Mouse (Mus musculus) testis, adult 2 months (tissue): ENCODE data around the gene Gcg.

Source experiments
- CTCF ChIP-seq: fragments of 200-500 bp; IDR thresholded peaks from 2 replicates; pipeline ENCODE4 v1.5.1; 2012; ENCODE audit warnings: low read depth, mild to moderate bottlenecking, inconsistent platforms, low read length, moderate library complexity; ENCODE audit not compliant: control insufficient read depth, insufficient read depth, insufficient replicate concordance
- POLR2A ChIP-seq: fragments of 200-500 bp; IDR thresholded peaks from 2 replicates; pipeline ENCODE4 v1.6.1; 2012; ENCODE audit warnings: low read depth, mild to moderate bottlenecking, inconsistent platforms, low read length, moderate library complexity; ENCODE audit not compliant: control insufficient read depth

- TF ChIP-seq CTCF (no peak), POLR2A (no peak)
These were observed 13.9 kb downstream of the Gcg start for GRCm38 (mm10) chr2:62469551-62469950.
